Mouse (Mus musculus): ENCODE measurements around the gene Brms1. TPM values are rescaled to one million over a fixed set of nuclear protein-coding genes. Genes with fewer than 3 reads are reported as not detected.
"Not testable (repeated sequence)": the region's sequence is repeated elsewhere in the genome, so short reads cannot be mapped to it uniquely, and the experiment has no call there.

Brms1 gene
- total RNA-seq, 2 experiments from 2014 or later: 14.7 to 15.1 TPM

DNA sequence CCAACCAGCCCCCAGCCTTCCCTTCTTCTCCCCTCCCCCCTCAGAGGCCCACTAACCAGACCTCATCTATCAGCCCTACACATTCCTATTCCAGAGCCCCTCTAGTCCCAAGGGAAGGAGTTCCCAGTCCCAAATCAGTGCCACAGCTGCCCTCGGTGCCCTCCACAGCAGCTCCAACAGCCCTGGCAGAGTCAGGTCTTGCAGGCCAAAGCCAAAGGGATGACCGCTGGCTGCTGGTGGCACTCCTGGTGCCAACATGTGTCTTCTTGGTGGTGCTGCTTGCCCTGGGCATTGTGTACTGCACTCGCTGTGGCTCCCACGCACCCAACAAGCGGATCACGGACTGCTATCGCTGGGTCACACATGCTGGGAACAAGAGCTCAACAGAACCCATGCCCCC, 28.8 kb downstream of the Brms1 start:
- DNase-seq: no peak
- TF ChIP-seq CTCF (IDR thresholded peaks at IDR 0.05): no peak
- intact Hi-C loops (cut with DNase I): loop anchor here (5.0 kb wide), 1 partner anchor 53 kb away; no protein-coding TSS in a partner anchor
- Histone ChIP-seq H3K4me3 (peak overlapping the region; percentile 76), H3K27ac (peak overlapping the region; percentile 80)

GRCm38 (mm10) chr19:5071077-5071476, 29.9 kb downstream of the Brms1 start:
- no peak for DNase-seq
- peak overlapping the region; percentile 80 for H3K27ac ChIP-seq
- intact Hi-C loops (cut with DNase I): loop anchor here (5.0 kb wide), 1 partner anchor 54 kb away; no protein-coding TSS in a partner anchor
- H3K4me3 ChIP-seq: peak overlapping the region; percentile 76
- TF ChIP-seq CTCF (IDR thresholded peaks at IDR 0.05): no peak

DNA sequence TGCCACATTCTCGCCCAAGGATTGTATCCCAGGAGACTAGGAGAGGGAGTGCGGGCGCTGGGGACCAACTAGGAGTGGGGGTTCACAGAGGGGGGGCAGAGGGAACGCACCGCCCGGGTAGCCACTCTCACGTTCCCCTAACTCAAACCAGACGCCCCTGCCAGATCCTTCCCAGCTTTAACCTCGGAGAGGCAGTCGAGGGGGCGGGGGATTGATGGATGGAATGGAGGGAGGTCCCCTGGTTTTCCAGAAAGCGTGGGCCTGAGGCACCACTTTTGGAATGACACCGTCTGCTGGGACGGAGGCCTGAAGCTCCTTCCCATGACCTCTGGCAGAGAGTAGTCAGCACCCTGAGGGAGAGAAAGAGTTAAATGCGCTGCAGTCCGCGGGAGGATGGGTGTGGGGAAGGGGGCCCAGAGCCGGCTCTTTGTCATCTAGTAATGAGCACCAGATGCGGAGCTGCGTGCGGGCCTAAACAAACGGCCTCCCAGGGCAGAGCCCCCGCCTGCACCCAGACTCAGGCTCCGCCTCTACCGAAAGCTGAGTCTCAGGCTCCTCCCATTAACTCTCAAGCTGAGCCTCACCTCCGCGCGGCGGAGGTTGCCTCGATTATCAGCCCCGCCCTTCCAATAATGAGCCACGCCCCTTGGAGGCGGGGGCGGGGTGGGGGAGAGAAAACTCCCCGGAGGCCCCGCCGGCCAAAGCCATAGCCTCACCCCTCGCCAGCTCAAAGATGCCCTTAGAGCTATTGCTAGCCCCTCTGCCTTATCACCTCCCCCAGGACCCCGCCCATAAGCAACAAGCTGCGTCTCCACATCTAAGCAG, 30.6 kb downstream of the Brms1 start:
- intact Hi-C loops (cut with DNase I): loop anchor here (5.0 kb wide), 1 partner anchor 54 kb away; no protein-coding TSS in a partner anchor
- Histone ChIP-seq H3K27ac (peak overlapping the region; percentile 80), H3K4me3 (peak overlapping the region; percentile 76)
- DNase-seq: peak; percentile 84
- TF ChIP-seq CTCF (IDR thresholded peaks at IDR 0.05): no peak

DNA sequence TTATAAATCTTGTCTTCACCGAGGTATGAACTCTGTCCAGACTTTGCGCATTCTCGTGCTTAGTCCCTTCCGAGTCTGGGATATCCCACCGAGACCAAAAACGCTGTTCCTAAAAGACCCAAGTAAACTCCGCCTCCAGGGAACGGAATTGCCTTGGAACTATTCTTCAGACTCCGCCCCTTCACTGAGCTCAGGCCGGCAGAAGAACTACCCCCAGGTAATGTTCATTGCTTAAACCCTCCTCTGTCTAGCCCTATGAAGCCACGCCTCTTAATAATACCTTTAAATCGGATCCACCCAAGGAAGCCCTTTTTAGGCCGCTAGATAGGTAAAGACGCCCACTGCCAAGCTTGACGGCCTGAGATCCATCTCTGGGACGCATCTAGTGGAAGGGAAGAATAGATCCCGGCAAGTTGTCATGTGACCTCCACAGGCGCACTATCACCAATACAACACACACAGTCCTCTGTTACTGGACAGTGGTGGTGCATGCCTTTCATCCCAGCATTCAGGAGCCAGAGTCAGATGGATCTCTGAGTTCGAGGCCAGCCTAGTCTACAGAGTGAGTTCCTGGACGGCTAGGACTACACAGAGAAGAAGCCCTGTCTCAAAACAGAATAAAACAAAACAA, 31.4 kb downstream of the Brms1 start:
- intact Hi-C loops (cut with DNase I): loop anchor here (1.0 to 5.0 kb wide), 2 partner anchors 16 to 55 kb away; no protein-coding TSS in a partner anchor
- Histone ChIP-seq H3K27ac (peak overlapping the region; percentile 80), H3K4me3 (peak overlapping the region; percentile 76)
- no peak for DNase-seq
- no peak for TF ChIP-seq CTCF (IDR thresholded peaks at IDR 0.05)

DNA sequence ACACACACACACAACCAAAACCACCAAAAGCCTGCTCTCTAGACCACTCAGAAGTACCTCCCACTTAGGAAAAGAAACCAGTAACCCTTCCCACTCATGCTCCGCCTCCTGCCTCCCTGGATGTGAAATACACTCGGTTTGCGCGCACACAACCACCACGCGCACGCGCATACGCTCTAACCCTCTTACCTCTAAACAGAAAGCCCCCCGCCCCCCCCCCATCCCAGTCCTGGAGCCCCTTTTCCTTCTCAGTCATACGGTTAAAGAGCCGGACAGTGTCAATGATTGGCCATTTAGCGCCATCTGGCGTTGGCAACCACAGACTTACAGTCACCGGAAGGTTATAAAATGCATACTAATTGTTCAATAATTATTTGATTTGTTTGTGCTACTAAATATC, 31.9 kb downstream of the Brms1 start:
- intact Hi-C loops (cut with DNase I): loop anchor here (1.0 to 5.0 kb wide), 2 partner anchors 17 to 56 kb away; no protein-coding TSS in a partner anchor
- peak; percentile 70 for TF ChIP-seq CTCF (IDR thresholded peaks at IDR 0.05)
- peak overlapping the region; percentile 76 for H3K4me3 ChIP-seq
- peak overlapping the region; percentile 80; the same call in 1 of the 2 replicates for H3K27ac ChIP-seq
- DNase-seq: peak; percentile 69

- Histone ChIP-seq H3K27ac (no peak overlapping the region), H3K4me3 (no peak overlapping the region)
- DNase-seq: no peak
- intact Hi-C loops (cut with DNase I): loop anchor here (1.0 to 5.0 kb wide), 2 partner anchors 17 to 56 kb away; no protein-coding TSS in a partner anchor
- TF ChIP-seq CTCF (IDR thresholded peaks at IDR 0.05): no peak
Observed at GRCm38 (mm10) chr19:5073518-5073917, 32.4 kb downstream of the Brms1 start.

GRCm38 (mm10) chr19:5079279-5079678, 38.1 kb downstream of the Brms1 start:
- intact Hi-C loops (cut with DNase I): no loop called here
- no peak for DNase-seq
- no peak overlapping the region for H3K27ac ChIP-seq
- no peak overlapping the region for H3K4me3 ChIP-seq
- no peak for TF ChIP-seq CTCF (IDR thresholded peaks at IDR 0.05)

- no peak overlapping the region for H3K27ac ChIP-seq
- DNase-seq: no peak
- TF ChIP-seq CTCF (IDR thresholded peaks at IDR 0.05): no peak
- H3K4me3 ChIP-seq: no peak overlapping the region
- intact Hi-C loops (cut with DNase I): no loop called here
Observed at GRCm38 (mm10) chr19:5082005-5082404, 40.9 kb downstream of the Brms1 start.

DNA sequence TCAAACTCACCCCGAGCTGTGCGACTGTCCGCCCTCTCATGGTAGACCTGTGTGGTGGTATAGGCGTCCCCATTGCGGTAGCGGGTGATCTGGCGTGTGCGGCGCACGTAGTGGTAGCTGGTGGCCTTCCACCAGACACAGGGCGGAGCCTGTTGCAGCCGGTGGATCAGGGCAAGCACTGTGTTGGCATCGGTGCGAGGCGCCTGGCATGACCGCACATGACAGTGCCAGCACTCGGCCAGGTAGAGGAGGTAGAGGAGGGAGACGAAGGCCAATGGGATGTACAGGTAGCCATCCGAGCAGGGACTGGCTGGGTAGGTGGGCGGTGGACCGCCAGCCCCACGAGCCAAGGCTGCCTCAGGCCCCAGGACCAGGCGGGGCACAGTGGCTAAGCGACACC, 41.4 kb downstream of the Brms1 start:
- Histone ChIP-seq H3K27ac (no peak overlapping the region), H3K4me3 (no peak overlapping the region)
- intact Hi-C loops (cut with DNase I): no loop called here
- DNase-seq: no peak
- no peak for TF ChIP-seq CTCF (IDR thresholded peaks at IDR 0.05)

GRCm38 (mm10) chr19:5083961-5084833, 43.0 kb downstream of the Brms1 start:
- TF ChIP-seq CTCF (IDR thresholded peaks at IDR 0.05): no peak
- DNase-seq: no peak
- no peak overlapping the region for H3K4me3 ChIP-seq
- no peak overlapping the region for H3K27ac ChIP-seq
- intact Hi-C loops (cut with DNase I): no loop called here

GRCm38 (mm10) chr19:5084834-5085144, 43.6 kb downstream of the Brms1 start:
- no peak for TF ChIP-seq CTCF (IDR thresholded peaks at IDR 0.05)
- Histone ChIP-seq H3K27ac (no peak overlapping the region), H3K4me3 (peak overlapping the region; percentile 72)
- DNase-seq: no peak
- intact Hi-C loops (cut with DNase I): loop anchor here (5.0 kb wide), 1 partner anchor 42 kb away; the partner anchor contains the start of gene Brms1

- TF ChIP-seq CTCF (IDR thresholded peaks at IDR 0.05): no peak
- H3K27ac ChIP-seq: no peak within 1 kb of the TSS
- H3K4me3 ChIP-seq: peak within 1 kb of the TSS; percentile 72
- DNase-seq: peak; percentile 66
- intact Hi-C loops (cut with DNase I): loop anchor here (5.0 kb wide), 1 partner anchor 43 kb away; the partner anchor contains the start of gene Brms1
Observed at GRCm38 (mm10) chr19:5085145-5085863, 44.1 kb downstream of the Brms1 start, which contains the start of gene Tmem151a. Gene Tmem151a, minus strand, starts transcription at chr19:5085531.

GRCm38 (mm10) chr19:5086533-5086932, 45.4 kb downstream of the Brms1 start:
- not testable (repeated sequence) for H3K4me3 ChIP-seq, DNase-seq
- intact Hi-C loops (cut with DNase I): loop anchor here (5.0 kb wide), 1 partner anchor 44 kb away; the partner anchor contains the start of gene Brms1

More at GRCm38 (mm10) chr19:5086533-5086932, 45.4 kb downstream of the Brms1 start:
- H3K27ac ChIP-seq: not testable (repeated sequence)

Measured in gastrocnemius, adult 2 months (tissue).